Mouse (Mus musculus): ENCODE measurements around the gene Ankrd11. TPM values are rescaled to one million over a fixed set of nuclear protein-coding genes. Genes with fewer than 3 reads are reported as not detected.

Ankrd11 gene
- polyA plus RNA-seq, 1 experiment from 2014 or later = 43.9 TPM

DNA sequence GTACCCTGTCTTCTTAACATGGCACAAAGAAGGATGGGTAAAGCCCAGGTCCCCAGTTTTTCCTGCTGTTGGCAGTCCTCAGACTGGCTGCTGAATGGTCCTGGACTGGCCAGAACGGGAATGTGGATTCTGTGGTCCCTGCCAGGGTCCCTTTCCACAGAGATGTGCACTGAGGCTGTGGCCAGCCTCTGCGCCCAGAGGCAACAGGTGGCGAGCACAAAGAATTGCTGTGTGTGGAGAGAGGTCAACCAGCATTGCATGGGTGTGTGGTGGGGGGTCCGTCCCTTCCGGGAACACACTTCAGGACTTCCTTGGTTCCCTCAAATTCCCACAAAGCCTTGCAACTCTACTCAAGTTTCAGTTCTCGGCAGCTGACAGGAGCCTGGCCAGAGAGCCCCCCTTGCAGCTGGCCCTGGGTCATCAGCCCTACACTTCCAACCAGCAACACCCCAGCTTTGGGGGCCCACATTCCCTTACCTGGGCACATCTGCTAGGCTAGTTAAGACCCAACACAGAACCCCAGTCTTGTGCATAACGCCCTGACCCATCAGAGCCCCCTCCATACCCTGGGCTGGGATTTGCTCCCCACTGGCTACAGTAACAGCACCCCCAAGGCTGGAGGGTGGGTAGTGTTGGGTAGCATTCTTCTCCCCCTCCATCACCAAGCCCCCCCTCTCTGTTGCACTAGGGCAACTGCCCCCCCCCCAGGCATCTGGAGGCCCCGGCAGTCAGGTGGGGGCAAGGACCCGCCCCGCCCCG lies 192.7 kb downstream of the Ankrd11 start:
- Histone ChIP-seq H3K9ac (no peak overlapping the region), H3K27ac (no peak overlapping the region), H3K4me1 (peaks cover 8% of the 10 kb centered on the region), H3K36me3 (no peaks in the 10 kb centered on the region), H3K4me2 (no peak overlapping the region), H3K27me3 (replicated peaks) (peaks cover 94% of the 10 kb centered on the region), H3K9me3 (replicated peaks) (no peaks in the 10 kb centered on the region), H3K4me3 (no peak overlapping the region)
- ATAC-seq = no peak
- 63% methylated on average over 7 of the region's 11 CpGs for WGBS (ENCODE audit: insufficient replicate concordance)

DNA sequence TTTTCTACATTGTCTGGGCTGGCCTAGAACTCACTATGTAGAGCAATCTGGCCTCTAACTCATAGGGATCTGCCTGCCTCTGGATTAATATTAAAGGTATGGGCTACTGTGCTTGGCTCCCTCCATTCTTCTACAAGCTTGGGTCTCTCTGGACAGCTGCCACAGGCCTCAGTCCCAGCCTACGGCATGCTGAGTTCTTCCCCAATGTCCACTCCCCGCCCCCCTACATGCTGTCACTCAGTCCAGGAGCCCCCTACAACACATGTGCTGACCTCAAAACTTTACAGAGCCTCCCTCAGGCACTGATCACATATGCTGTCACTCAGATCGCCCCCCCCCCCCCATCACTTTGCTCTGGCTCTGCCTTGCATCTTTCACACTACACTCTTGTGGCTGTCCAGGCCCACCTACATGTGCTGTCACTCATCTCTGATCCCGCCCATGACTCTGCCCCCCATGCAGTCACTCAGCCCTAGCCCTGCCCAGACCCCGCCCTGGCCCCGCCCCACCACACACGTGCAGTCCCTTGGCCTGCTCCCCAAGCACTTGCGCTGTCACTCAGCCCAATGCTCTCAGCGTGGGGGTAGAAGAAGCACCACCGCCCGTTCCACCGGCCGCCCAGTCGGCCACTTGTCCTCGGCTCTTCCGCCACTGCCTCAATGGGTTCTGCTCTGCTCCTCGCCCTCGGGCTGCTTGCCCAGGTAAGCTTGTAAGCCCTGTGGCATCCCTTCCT lies 194.1 kb downstream of the Ankrd11 start, which contains the start of gene Cdh15:
Gene Cdh15 (plus strand): TSS at position 138 of the 733 bp plus-strand sequence.
- Histone ChIP-seq H3K36me3 (no peaks in the 10 kb centered on the region), H3K9ac (no peak within 1 kb of the TSS), H3K4me3 (0 out of 2 replicates have a peak within 1 kb of the TSS, but pooled peaks have one; percentile 6), H3K9me3 (replicated peaks) (no peaks in the 10 kb centered on the region), H3K27me3 (replicated peaks) (peaks cover 94% of the 10 kb centered on the region), H3K27ac (no peak within 1 kb of the TSS), H3K4me1 (peaks cover 8% of the 10 kb centered on the region), H3K4me2 (peak within 1 kb of the TSS; percentile 45)
- 16% methylated on average over 18 of the region's 18 CpGs for WGBS (ENCODE audit: insufficient replicate concordance)
- ATAC-seq = peak; percentile 85

DNA sequence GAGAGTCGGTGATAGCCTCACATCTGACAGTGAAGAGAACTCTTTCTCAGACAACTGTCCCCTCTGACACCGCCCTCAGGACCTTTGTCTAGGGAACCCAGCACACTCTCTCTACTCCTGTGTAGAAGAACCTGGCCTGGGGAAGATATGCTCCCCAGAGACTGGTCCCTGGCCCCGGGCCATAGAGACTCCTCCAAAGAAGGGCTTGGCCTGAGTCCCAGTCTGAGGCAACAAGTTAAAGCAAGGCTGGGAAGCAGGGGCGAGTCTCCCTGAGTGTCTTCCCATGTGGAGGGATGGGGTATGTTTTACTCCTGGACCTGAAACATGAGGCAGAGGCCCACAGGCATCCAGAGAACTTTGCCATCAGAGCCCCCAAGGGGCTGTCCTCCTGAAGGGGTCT lies 196.4 kb downstream of the Ankrd11 start:
- Histone ChIP-seq H3K4me3 (no peak overlapping the region), H3K27me3 (replicated peaks) (peaks cover 86% of the 10 kb centered on the region), H3K36me3 (no peaks in the 10 kb centered on the region), H3K4me1 (peaks cover 8% of the 10 kb centered on the region), H3K4me2 (no peak overlapping the region), H3K9ac (no peak overlapping the region), H3K27ac (no peak overlapping the region), H3K9me3 (replicated peaks) (no peaks in the 10 kb centered on the region)
- ATAC-seq = no peak
- 71% methylated on average over 4 of the region's 4 CpGs for WGBS (ENCODE audit: insufficient replicate concordance)

GRCm38 (mm10) chr8:122844161-122844560 lies 197.9 kb downstream of the Ankrd11 start:
- H3K27me3 ChIP-seq (replicated peaks) = peaks cover 85% of the 10 kb centered on the region
- 33% methylated on average over 3 of the region's 3 CpGs for WGBS (ENCODE audit: insufficient replicate concordance)
- no peaks in the 10 kb centered on the region for H3K36me3 ChIP-seq
- peaks cover 8% of the 10 kb centered on the region for H3K4me1 ChIP-seq
- no peaks in the 10 kb centered on the region for H3K9me3 ChIP-seq (replicated peaks)
- no peak overlapping the region for H3K27ac ChIP-seq
- no peak overlapping the region for H3K4me3 ChIP-seq
- no peak for ATAC-seq
- H3K9ac ChIP-seq = no peak overlapping the region
- no peak overlapping the region for H3K4me2 ChIP-seq

DNA sequence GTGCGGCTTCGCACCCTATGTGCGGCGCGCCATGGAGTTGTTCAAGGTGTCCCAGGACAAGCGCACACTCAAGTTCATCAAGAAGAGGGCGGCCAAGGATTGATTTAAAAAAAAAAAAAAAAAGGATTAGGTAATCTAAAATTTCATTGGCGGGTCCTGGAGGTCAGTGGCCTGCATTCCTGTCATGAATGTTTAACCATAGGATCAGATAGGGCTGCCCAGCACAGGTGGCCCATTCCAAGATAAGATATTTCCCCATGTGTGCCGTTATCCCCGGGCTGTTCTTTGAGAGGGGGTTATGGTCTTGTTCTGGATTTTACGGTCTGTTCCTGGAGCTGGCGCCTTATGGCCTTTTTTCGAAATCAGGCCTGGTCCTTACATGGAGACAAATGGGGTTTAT lies 205.4 kb downstream of the Ankrd11 start:
- no peaks in the 10 kb centered on the region for H3K36me3 ChIP-seq
- no peak overlapping the region for H3K4me3 ChIP-seq
- H3K4me2 ChIP-seq = no peak overlapping the region
- no peak overlapping the region for H3K27ac ChIP-seq
- no peak for ATAC-seq
- H3K4me1 ChIP-seq = no peaks in the 10 kb centered on the region
- no peak overlapping the region for H3K9ac ChIP-seq
- peaks cover 41% of the 10 kb centered on the region for H3K27me3 ChIP-seq (replicated peaks)
- 69% methylated on average over 13 of the region's 13 CpGs for WGBS (ENCODE audit: insufficient replicate concordance)
- no peaks in the 10 kb centered on the region for H3K9me3 ChIP-seq (replicated peaks)

DNA sequence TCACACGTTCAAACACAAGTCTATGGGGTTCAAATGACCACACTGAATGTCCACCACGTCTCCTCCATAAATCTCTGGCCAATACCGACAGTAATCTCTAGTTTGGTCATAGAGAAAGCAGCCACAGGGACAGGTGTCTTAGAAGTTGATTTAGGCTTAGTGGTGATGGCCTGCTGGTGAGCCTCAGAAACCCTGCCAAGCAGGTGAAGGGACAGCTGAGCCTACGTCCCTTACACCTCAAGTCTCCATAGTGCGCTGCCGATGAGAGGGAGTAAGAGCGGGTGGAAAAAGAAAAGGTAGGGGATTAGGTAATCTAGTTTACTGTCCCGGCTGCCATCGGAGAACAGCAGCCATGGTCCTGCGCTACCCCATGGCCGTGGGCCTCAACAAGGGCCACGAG lies 205.9 kb downstream of the Ankrd11 start:
- Histone ChIP-seq H3K36me3 (no peaks in the 10 kb centered on the region), H3K4me2 (no peak overlapping the region), H3K9ac (no peak overlapping the region), H3K27me3 (replicated peaks) (peaks cover 42% of the 10 kb centered on the region), H3K4me1 (no peaks in the 10 kb centered on the region), H3K4me3 (no peak overlapping the region), H3K9me3 (replicated peaks) (no peaks in the 10 kb centered on the region), H3K27ac (no peak overlapping the region)
- ATAC-seq = no peak
- WGBS (ENCODE audit: insufficient replicate concordance) = 71% methylated on average over 12 of the region's 12 CpGs

DNA sequence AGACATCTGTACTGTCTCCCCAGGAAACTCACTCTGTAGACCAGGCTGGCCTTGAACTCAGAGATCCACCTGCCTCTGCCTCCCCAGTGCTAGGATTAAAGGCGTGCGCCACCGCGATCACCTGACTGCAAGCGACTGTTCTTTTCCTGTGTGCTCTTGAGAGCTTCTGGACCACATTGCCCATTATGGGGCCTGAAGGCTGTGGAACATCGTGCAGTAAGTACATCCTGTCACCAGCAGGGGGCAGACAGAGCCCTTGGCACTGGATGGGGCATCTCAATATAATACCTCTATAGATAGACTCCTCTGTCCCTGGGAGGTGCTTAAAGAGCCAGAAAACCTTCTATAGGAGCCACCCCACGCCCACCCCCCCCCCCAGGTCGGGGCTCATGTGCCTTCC lies 207.1 kb downstream of the Ankrd11 start:
- 17% methylated on average over 8 of the region's 8 CpGs for WGBS (ENCODE audit: insufficient replicate concordance)
- Histone ChIP-seq H3K27me3 (replicated peaks) (peaks cover 32% of the 10 kb centered on the region), H3K4me3 (no peak overlapping the region), H3K27ac (no peak overlapping the region), H3K4me1 (peaks cover 4% of the 10 kb centered on the region; the same call in 1 of the 2 replicates), H3K36me3 (no peaks in the 10 kb centered on the region), H3K9me3 (replicated peaks) (no peaks in the 10 kb centered on the region), H3K4me2 (no peak overlapping the region), H3K9ac (no peak overlapping the region)
- ATAC-seq = peak; percentile 45

DNA sequence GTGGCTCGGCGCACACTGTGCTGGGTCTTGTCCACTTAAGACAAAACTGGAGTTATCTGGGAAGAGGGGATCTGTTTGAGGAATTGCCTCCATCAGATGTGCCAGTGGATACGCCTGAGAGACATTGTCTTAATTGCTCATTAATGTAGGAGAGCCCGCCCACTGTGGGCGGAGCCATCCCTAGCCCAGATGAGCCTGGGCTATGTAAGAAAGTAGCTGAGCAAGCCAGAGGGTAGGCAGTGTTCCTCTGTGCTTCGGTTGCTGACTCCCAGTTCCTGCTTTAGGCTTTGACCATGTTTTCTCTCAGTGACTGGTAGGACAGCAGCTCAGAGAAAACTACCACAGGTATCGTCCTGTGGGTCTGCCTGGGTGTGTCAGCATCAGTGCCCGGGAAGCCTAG lies 207.7 kb downstream of the Ankrd11 start:
- H3K9me3 ChIP-seq (replicated peaks) = no peaks in the 10 kb centered on the region
- ATAC-seq = 0 out of 2 replicates have a peak, but pooled peaks have one; percentile 8
- H3K27me3 ChIP-seq (replicated peaks) = peaks cover 28% of the 10 kb centered on the region
- H3K36me3 ChIP-seq = no peaks in the 10 kb centered on the region
- H3K27ac ChIP-seq = no peak overlapping the region
- no peak overlapping the region for H3K9ac ChIP-seq
- no peak overlapping the region for H3K4me3 ChIP-seq
- H3K4me2 ChIP-seq = no peak overlapping the region
- WGBS (ENCODE audit: insufficient replicate concordance) = 76% methylated on average over 8 of the region's 8 CpGs
- H3K4me1 ChIP-seq = peaks cover 5% of the 10 kb centered on the region; the same call in 1 of the 2 replicates

Other genes starting within 250 kb of the Ankrd11 start
- gene Cdh15, start 194.3 kb downstream of the Ankrd11 start, polyA plus RNA-seq (2016; fragmentation: Nextera tagmentation; extraction: Ambion mirVana) = 0.17 and 0.66 TPM in 2 replicates
- gene Spg7, start 20.7 kb upstream of the Ankrd11 start, polyA plus RNA-seq (2016; fragmentation: Nextera tagmentation; extraction: Ambion mirVana) = 40.0 TPM in 2 replicates
- 1,452 and 1,476 TPM in 2 replicates for gene Rpl13, start 60.1 kb upstream of the Ankrd11 start, polyA plus RNA-seq (2016; fragmentation: Nextera tagmentation; extraction: Ambion mirVana)
- gene Cpne7, start 75.1 kb upstream of the Ankrd11 start, polyA plus RNA-seq (2016; fragmentation: Nextera tagmentation; extraction: Ambion mirVana) = 2.8 and 2.9 TPM in 2 replicates
- 1.7 and 2.1 TPM in 2 replicates for gene Sult5a1, start 116.0 kb upstream of the Ankrd11 start, polyA plus RNA-seq (2016; fragmentation: Nextera tagmentation; extraction: Ambion mirVana)
- 0.20 and 0.33 TPM in 2 replicates for gene Dpep1, start 144.0 kb upstream of the Ankrd11 start, polyA plus RNA-seq (2016; fragmentation: Nextera tagmentation; extraction: Ambion mirVana)
- 80.1 and 80.8 TPM in 2 replicates for gene Chmp1a, start 170.5 kb upstream of the Ankrd11 start, polyA plus RNA-seq (2016; fragmentation: Nextera tagmentation; extraction: Ambion mirVana)
- gene Spata33, start 170.6 kb upstream of the Ankrd11 start, polyA plus RNA-seq (2016; fragmentation: Nextera tagmentation; extraction: Ambion mirVana) = 0.44 and 1.4 TPM in 2 replicates
- 14.7 and 16.2 TPM in 2 replicates for gene Cdk10, start 182.6 kb upstream of the Ankrd11 start, polyA plus RNA-seq (2016; fragmentation: Nextera tagmentation; extraction: Ambion mirVana)
- 1.4 and 1.8 TPM in 2 replicates for gene Spata2l, start 194.0 kb upstream of the Ankrd11 start, polyA plus RNA-seq (2016; fragmentation: Nextera tagmentation; extraction: Ambion mirVana)
- gene Zfp276, start 211.9 kb upstream of the Ankrd11 start, polyA plus RNA-seq (2016; fragmentation: Nextera tagmentation; extraction: Ambion mirVana) = 11.3 and 11.8 TPM in 2 replicates
- gene Vps9d1, start 212.1 kb upstream of the Ankrd11 start, polyA plus RNA-seq (2016; fragmentation: Nextera tagmentation; extraction: Ambion mirVana) = 5.8 and 7.6 TPM in 2 replicates

Measured in liver, embryonic 12.5 days (tissue).